Mouse (Mus musculus): ENCODE measurements at regions not wholly inside any gene's neighbourhood (a gene's known extent, or its start where the extent isn't known, plus 50 kb on each side); places are given as distances from the start of the nearest gene placed in this dataset.

DNA sequence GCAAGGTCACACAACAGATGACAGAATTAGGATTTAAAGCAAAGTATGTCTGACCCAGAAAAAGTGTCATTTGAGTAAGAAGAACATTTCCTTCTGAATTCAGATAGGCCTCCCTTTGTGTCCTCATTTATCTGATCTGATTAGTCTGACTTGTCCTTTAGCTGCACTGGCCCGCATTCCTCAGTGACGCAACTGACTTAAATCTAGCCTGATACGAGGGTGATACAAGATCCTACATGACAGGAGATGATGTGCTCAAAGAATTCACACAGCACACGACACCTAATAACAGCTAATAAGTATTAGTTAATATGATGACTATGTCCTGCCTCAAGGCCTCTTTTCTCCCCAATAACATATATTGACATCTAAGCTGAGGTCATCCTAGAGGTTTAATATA, 192.8 kb downstream of the Nuf2 start:
- DNase-seq (ENCODE audit: low read depth, low spot score) = no peak

GRCm38 (mm10) chr1:169332165-169332564, 199.1 kb downstream of the Nuf2 start:
- DNase-seq (ENCODE audit: low read depth, low spot score) = no peak

- DNase-seq (ENCODE audit: low read depth, low spot score) = no peak
Observed at GRCm38 (mm10) chr1:169313241-169313640, 218.0 kb downstream of the Nuf2 start.

DNA sequence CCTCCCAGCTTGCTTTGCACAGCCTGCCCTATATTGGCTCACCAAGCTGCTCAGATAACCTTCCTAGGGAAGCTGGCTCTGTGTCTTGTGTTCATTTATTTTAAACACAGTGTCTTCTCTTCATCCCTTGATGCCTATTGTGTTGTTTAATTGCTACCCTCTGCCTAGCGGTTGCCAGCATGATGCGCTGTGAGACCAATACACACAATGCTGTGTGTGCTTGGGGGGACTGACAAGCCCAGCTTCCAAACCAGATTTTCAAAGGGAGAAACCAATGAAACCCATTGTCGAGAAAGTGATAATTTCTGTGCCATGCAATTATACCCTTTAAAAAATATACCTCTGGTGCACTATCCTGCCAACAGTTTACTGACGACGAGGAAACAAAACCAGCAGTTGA, 247.8 kb downstream of the Nuf2 start:
- DNase-seq (ENCODE audit: low read depth, low spot score) = no peak

- DNase-seq (ENCODE audit: low read depth, low spot score) = no peak
Observed at GRCm38 (mm10) chr1:169270750-169271149, 260.5 kb downstream of the Nuf2 start.

- DNase-seq (ENCODE audit: low read depth, low spot score) = no peak
Observed at GRCm38 (mm10) chr1:169263984-169264660, 267.1 kb downstream of the Nuf2 start.

DNA sequence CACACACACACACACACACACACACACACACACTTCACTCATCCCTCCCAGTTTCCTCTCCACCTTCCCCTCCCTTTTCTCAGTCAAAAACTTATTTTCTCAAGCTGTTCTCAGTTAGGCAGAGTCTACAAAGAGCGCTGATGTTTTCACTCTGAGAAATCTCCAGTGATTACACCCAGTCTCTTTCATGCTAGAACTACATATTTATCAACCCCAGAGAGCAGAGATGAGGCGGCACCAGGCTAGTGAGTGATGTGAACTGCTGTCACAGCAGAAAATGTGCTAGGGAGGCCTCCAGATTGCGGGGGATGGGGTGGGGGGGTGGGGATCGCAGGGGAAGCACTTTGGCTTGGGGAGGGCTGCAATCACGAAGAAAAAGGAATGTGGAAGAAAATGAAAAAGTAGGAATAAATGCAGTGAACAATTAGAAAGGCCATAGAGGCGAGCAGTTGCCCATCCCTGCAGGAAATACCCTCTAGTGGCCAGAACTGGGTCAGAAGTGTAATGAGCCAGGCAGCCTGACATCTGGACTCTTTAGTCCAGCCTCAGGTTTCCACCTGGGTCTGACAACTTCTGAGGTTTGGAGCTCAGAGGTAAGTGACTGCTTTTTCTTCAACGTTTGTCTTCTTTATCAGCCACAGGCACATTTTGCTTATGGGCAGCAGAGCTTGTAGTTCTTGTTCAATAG, 276.9 kb downstream of the Nuf2 start:
- DNase-seq (ENCODE audit: low read depth, low spot score) = no peak

DNA sequence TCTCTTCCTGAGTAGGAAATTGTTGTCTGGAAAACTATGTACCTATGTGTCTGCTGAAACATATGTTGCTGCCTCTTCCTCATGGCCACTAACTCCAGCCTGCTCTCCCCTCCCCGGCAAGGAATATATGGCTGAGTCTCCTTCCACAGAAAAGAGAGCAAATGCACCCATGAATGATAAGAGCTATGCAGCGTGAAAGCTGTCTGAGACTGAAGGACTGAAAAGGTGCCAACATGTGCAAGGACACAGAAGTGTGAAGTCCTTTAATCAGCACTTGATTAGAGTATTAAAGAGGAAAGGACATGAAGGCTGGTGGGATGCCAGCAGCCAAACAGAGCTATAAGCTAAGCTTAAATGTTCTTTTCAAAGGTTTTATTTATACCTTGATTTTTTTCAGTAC, 279.1 kb downstream of the Nuf2 start:
- DNase-seq (ENCODE audit: low read depth, low spot score) = no peak

- DNase-seq (ENCODE audit: low read depth, low spot score) = no peak
Observed at GRCm38 (mm10) chr1:169249021-169249420, 282.2 kb downstream of the Nuf2 start.

- no peak for DNase-seq (ENCODE audit: low read depth, low spot score)
Observed at GRCm38 (mm10) chr1:169240377-169240776, 290.9 kb downstream of the Nuf2 start.

- DNase-seq (ENCODE audit: low read depth, low spot score) = no peak
Observed at GRCm38 (mm10) chr1:169238671-169239090, 292.6 kb downstream of the Nuf2 start.

- no peak for DNase-seq (ENCODE audit: low read depth, low spot score)
Observed at GRCm38 (mm10) chr1:169235276-169235681, 296.0 kb downstream of the Nuf2 start.

DNA sequence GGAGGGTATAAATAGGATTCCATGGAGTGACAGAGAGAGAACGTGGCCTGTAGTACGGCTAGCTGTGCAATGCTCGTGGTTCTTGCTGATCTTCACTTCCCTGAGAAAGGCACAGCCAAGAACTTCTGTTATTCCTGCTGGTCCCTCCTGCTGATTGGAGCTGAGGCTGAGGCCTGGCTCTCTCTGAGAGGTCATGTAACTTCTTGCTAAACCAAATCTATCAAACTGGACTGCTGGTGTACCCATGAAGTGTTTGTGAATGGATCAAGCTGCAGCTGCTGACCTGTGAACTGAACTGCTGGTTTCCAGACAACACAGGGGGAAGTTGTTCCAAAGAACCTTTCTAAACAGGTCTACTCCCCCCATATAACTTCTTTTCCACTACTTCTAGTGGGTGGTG, 297.9 kb downstream of the Nuf2 start:
- no peak for DNase-seq (ENCODE audit: low read depth, low spot score)

GRCm38 (mm10) chr1:169230097-169230496, 301.2 kb downstream of the Nuf2 start:
- DNase-seq (ENCODE audit: low read depth, low spot score) = no peak

GRCm38 (mm10) chr1:169224431-169224830, 306.8 kb downstream of the Nuf2 start:
- DNase-seq (ENCODE audit: low read depth, low spot score) = no peak

GRCm38 (mm10) chr1:169187658-169188057, 343.6 kb downstream of the Nuf2 start:
- DNase-seq (ENCODE audit: low read depth, low spot score) = no peak

DNA sequence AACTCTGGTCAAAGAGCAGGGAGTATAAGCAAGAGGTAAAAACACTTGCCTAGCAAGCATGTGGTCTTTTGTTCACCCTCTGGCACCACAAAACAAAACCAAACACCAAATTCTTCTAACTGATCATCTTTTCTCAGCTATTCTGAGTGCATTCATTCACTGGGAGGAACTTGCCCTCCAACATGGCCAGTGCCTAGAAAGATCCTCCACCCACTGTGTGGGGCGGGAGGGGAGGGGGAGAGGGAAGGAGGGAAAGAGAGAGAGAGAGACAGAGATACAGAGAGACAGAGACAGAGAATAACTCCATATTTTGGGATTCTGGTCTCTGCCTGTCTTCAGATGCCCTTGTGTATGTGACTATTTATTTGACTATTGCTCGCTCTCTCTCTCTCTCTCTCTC, 360.9 kb downstream of the Nuf2 start:
- DNase-seq (ENCODE audit: low read depth, low spot score) = no peak

- DNase-seq (ENCODE audit: low read depth, low spot score) = no peak
Observed at GRCm38 (mm10) chr1:169168033-169168432, 363.2 kb downstream of the Nuf2 start.

DNA sequence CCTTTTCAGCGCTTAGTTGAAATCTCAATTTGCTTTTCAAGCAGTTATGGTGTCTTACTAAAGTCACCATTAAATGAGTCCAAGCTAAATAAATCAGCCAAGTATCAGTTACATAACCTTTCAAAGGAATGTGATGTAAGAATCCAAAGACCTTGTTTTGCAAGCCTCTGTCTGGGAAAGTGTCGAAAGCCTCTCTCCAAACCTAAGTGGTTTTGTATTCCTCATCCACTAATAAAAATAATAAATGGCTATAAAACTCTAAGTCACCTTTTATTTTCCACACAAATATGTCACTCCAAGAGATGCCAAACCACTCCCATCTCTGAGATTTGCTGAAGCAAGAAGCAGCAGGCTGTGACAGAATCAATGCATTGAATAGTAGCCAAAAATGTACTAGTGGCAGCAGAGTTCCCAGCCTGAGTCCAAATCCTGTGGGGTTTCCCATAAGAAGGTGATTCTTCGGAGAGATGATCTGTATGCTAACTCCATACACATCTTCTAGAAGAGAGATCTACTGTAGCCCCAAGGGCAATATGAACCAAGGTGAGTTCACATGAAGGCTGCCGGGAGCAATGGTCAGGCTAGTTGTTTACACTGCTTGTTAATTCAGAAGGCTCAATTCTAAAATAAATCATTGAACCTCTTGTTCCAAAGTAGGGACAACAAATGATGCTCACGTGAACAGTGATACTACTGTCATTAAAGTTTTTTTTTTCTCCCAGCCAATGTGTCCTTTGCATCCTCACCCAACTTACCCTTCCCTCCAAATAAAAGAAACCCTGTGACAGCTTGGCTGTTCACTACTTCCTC, 365.0 kb downstream of the Nuf2 start:
- no peak for DNase-seq (ENCODE audit: low read depth, low spot score)

DNA sequence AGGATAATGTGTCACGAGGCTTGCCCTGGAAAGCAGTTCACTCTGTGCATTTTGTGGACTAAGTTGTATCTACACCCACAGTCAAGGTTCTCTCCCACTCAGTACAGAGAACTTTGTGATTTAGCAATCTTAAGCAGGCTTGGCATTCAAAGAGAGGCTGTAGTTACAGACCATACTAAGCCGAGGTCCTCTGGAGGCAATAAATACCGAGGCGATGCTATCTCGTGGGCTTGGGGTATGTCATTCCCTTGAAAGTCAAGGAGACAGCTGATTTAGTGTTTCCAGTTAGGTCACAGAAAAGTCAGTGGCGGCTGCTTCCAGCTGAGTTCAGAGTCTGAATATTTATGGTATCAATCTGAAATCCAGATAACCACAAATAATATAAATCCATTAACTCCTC, 370.4 kb downstream of the Nuf2 start:
- no peak for DNase-seq (ENCODE audit: low read depth, low spot score)

DNA sequence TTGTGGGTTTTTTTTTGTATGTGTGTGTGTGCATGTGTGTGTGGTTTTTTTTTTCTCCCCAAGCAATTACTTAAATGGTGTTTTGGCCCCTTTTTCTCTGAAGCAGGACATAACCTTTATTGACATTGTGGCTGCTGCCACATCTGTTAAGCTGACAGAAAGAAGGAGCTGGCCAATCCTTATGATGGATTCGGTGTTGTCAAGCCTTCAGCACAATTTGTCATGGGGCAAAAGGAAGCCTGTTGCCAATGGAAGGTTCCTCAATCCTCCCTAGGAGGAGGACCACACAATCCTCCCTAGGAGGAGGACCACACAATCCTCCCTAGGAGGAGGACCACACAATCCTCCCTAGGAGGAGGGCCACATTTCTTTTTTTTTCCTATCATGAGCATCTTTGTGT, 371.0 kb downstream of the Nuf2 start:
- DNase-seq (ENCODE audit: low read depth, low spot score) = no peak

- DNase-seq (ENCODE audit: low read depth, low spot score) = no peak
Observed at GRCm38 (mm10) chr1:169159786-169160185, 371.5 kb downstream of the Nuf2 start.

GRCm38 (mm10) chr1:169157496-169157895, 373.8 kb downstream of the Nuf2 start:
- no peak for DNase-seq (ENCODE audit: low read depth, low spot score)
